Mouse (Mus musculus) ES-E14 (cell line): ENCODE results near the gene Hist2h4. TPM values are rescaled to one million over a fixed set of nuclear protein-coding genes. Genes with fewer than 3 reads are reported as not detected.

Experiments used
- DNase-seq: peaks from one replicate; pipeline ENCODE4 v3.0.0-alpha.2; 2013; ENCODE audit warnings: low read depth, low spot score
- H3K27ac ChIP-seq: 2 replicates; pipeline ENCODE4 v1.5.1; 2012; ENCODE audit warnings: low read depth, mild to moderate bottlenecking, low read length, moderate library complexity, mixed read lengths; ENCODE audit not compliant: poor library complexity, insufficient read depth, severe bottlenecking
- H3K36me3 ChIP-seq: 2 replicates; pipeline ENCODE4 v1.6.1; 2012; ENCODE audit warnings: mild to moderate bottlenecking, low read length, moderate library complexity, mixed read lengths; ENCODE audit not compliant: control insufficient read depth, poor library complexity, insufficient read depth, severe bottlenecking
- H3K4me1 ChIP-seq, 2 experiments: fragments of 150-350 bp in 1 of 2; sonication (generic) in 1 of 2; 2 replicates each; pipeline ENCODE4 v1.6.1; 2012; ENCODE audit warnings: low read length in 2 of 2, mild to moderate bottlenecking in 1 of 2, mixed read lengths in 1 of 2; ENCODE audit not compliant: control insufficient read depth in 2 of 2, insufficient read depth in 2 of 2, poor library complexity in 1 of 2
- H3K4me3 ChIP-seq, 2 experiments: fragments of 150-350 bp in 1 of 2; sonication (generic) in 1 of 2; 2 replicates each; pipeline ENCODE4 v1.5.1; 2012; ENCODE audit warnings: low read length in 2 of 2, low read depth in 1 of 2, mild to moderate bottlenecking in 1 of 2, mixed read lengths in 1 of 2; ENCODE audit not compliant: insufficient read depth in 1 of 2, poor library complexity in 1 of 2, severe bottlenecking in 1 of 2
- H3K9ac ChIP-seq: 2 replicates; pipeline ENCODE4 v1.6.1; 2012; ENCODE audit warnings: low read depth, mild to moderate bottlenecking, low read length, mixed read lengths; ENCODE audit not compliant: poor library complexity, insufficient read depth, severe bottlenecking
- H3K9me3 ChIP-seq: fragments of 150-350 bp; sonication (generic); 2 replicates; pipeline ENCODE4 v1.6.1; 2012; ENCODE audit warnings: low read depth, mild to moderate bottlenecking, low read length; ENCODE audit not compliant: control insufficient read depth, insufficient read depth
- CHD2 ChIP-seq: IDR thresholded peaks from 2 replicates; pipeline ENCODE4 v1.6.1; 2014; ENCODE audit warnings: mild to moderate bottlenecking, low read depth, low read length, inconsistent platforms
- HCFC1 ChIP-seq: IDR thresholded peaks from 2 replicates; pipeline ENCODE4 v1.6.1; 2012; ENCODE audit warnings: low read length, inconsistent platforms, borderline replicate concordance; ENCODE audit not compliant: insufficient read depth
- MAFK ChIP-seq: IDR thresholded peaks from 2 replicates; pipeline ENCODE4 v1.6.1; 2014; ENCODE audit warnings: mild to moderate bottlenecking, low read depth, low read length, inconsistent platforms; ENCODE audit not compliant: insufficient read depth
- ZC3H11A ChIP-seq: IDR thresholded peaks from 2 replicates; pipeline ENCODE4 v1.6.1; 2012; ENCODE audit warnings: low read depth, mild to moderate bottlenecking, inconsistent platforms, low read length, borderline replicate concordance
- ZNF384 ChIP-seq: IDR thresholded peaks from 2 replicates; pipeline ENCODE4 v1.6.1; 2012; ENCODE audit warnings: low read depth, low read length, inconsistent platforms
- in situ Hi-C, 2 experiments: fragments of 600-800 bp; cut with MboI; formaldehyde crosslinking; loops; one replicate each; pipeline ENCODE4 v1.15.1; 2025; ENCODE audit warnings: low sequenced_read_pairs in 2 of 2, inconsistent platforms in 1 of 2; ENCODE audit not compliant: unreplicated experiment in 2 of 2
- total RNA-seq: library from RNA; depleted of rRNA; stranded (reverse); fragments of 300-350 nt; gene quantifications from 2 replicates; pipeline ENCODE4 v1.2.3, GENCODE M21; 2012

Hist2h4 gene
- total RNA-seq, 1 experiment = 46.0 TPM

GRCm38 (mm10) chr3:96234914-96235313, 28.2 kb downstream of the Hist2h4 start:
- in situ Hi-C loops = no loop called here
- no peak overlapping the region for H3K4me3 ChIP-seq
- no peaks in the 10 kb centered on the region for H3K9me3 ChIP-seq
- TF ChIP-seq ZC3H11A = no peak
- TF ChIP-seq ZNF384 = no peak
- TF ChIP-seq CHD2 = no peak
- no peak for TF ChIP-seq MAFK
- no peak for TF ChIP-seq HCFC1
- no peak for DNase-seq
- H3K36me3 ChIP-seq = no peaks in the 10 kb centered on the region
- no peak overlapping the region for H3K9ac ChIP-seq
- no peak overlapping the region for H3K27ac ChIP-seq
- H3K4me1 ChIP-seq = peaks cover 0 to 5% of the 10 kb centered on the region in 2 experiments; a peak in 3 of 4 replicates

- in situ Hi-C loops = no loop called here
- Histone ChIP-seq H3K9ac (no peak overlapping the region), H3K4me3 (no peak overlapping the region), H3K36me3 (no peaks in the 10 kb centered on the region), H3K4me1 (peaks cover 0 to 3% of the 10 kb centered on the region in 2 experiments; a peak in 3 of 4 replicates), H3K9me3 (no peaks in the 10 kb centered on the region), H3K27ac (no peak overlapping the region)
- no peak for DNase-seq
- TF ChIP-seq ZC3H11A (no peak), ZNF384 (no peak), MAFK (no peak), HCFC1 (no peak), CHD2 (no peak)
Observed at GRCm38 (mm10) chr3:96231758-96232120, 31.4 kb downstream of the Hist2h4 start.

GRCm38 (mm10) chr3:96230910-96231757, 32.0 kb downstream of the Hist2h4 start:
- DNase-seq = no peak
- in situ Hi-C loops = no loop called here
- Histone ChIP-seq H3K9me3 (no peaks in the 10 kb centered on the region), H3K36me3 (no peaks in the 10 kb centered on the region), H3K9ac (no peak overlapping the region), H3K4me1 (peaks cover 0 to 5% of the 10 kb centered on the region in 2 experiments; a peak in 2 of 4 replicates), H3K27ac (no peak overlapping the region), H3K4me3 (no peak overlapping the region)
- TF ChIP-seq ZNF384 = no peak
- TF ChIP-seq CHD2 = no peak
- no peak for TF ChIP-seq HCFC1
- TF ChIP-seq ZC3H11A = no peak
- TF ChIP-seq MAFK = no peak

- in situ Hi-C loops = no loop called here
- no peak for TF ChIP-seq ZC3H11A
- no peak for TF ChIP-seq MAFK
- TF ChIP-seq ZNF384 = no peak
- no peak for TF ChIP-seq CHD2
- no peak for TF ChIP-seq HCFC1
- no peak overlapping the region for H3K27ac ChIP-seq
- no peak overlapping the region for H3K9ac ChIP-seq
- DNase-seq = no peak
- H3K4me3 ChIP-seq = no peak overlapping the region
- no peaks in the 10 kb centered on the region for H3K9me3 ChIP-seq
- no peaks in the 10 kb centered on the region for H3K36me3 ChIP-seq
- H3K4me1 ChIP-seq = peaks cover 0 to 6% of the 10 kb centered on the region in 2 experiments; a peak in 1 of 4 replicates
Observed at GRCm38 (mm10) chr3:96230404-96230803, 32.7 kb downstream of the Hist2h4 start.
